Mouse (Mus musculus): ENCODE data around the gene Pigg. TPM values are rescaled to one million over a fixed set of nuclear protein-coding genes. Genes with fewer than 3 reads are reported as not detected.

Gene Pigg
- polyA plus RNA-seq, 1 experiment = 5.0 TPM

- no peak overlapping the region for H3K4me3 ChIP-seq (ENCODE audit: control insufficient read depth, insufficient read depth, low read length)
- no peaks in the 10 kb centered on the region for H3K36me3 ChIP-seq (ENCODE audit: control insufficient read depth, insufficient read depth, low read length)
- H3K27ac ChIP-seq (ENCODE audit: control insufficient read depth, insufficient read depth, low read length) = no peak overlapping the region
- H3K4me1 ChIP-seq (replicated peaks; ENCODE audit: control insufficient read depth, insufficient read depth, low read length) = no peaks in the 10 kb centered on the region
- DNase-seq = no peak
- TF ChIP-seq CTCF (IDR thresholded peaks at IDR 0.05; ENCODE audit: borderline replicate concordance, control insufficient read depth, extremely low read depth, insufficient read depth, low read length, poor library complexity) (no peak), POLR2A (IDR thresholded peaks at IDR 0.05; ENCODE audit: control insufficient read depth, extremely low read depth, insufficient read depth, low read length, poor library complexity) (no peak)
- WGBS = 91% methylated on average over 2 of the region's 2 CpGs
- no peaks in the 10 kb centered on the region for H3K27me3 ChIP-seq (ENCODE audit: control insufficient read depth, insufficient read depth, low read length)
Observed at GRCm38 (mm10) chr5:108354056-108354455, 41.6 kb downstream of the Pigg start.

DNA sequence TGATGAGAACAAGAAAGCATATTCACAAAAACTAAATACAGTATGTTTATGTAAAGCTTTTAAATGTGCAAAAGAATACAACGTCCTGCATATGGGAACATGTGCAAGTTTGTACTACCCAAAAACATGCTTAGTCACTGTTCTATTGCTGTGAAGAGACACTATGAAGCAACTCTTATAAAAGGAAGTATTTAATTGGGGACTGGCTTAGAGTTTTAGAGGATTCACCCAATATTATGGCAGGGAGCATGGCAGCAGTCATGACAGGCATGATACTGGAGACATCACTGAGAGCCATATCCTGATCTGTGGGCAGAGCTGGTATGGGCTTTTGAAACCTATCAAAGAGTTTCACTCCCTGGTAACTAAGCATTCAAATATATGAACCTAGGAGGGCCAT lies 45.5 kb downstream of the Pigg start:
- 51% methylated on average over 1 of the region's 1 CpGs for WGBS
- Histone ChIP-seq H3K27me3 (ENCODE audit: control insufficient read depth, insufficient read depth, low read length) (no peaks in the 10 kb centered on the region), H3K27ac (ENCODE audit: control insufficient read depth, insufficient read depth, low read length) (no peak overlapping the region), H3K4me3 (ENCODE audit: control insufficient read depth, insufficient read depth, low read length) (no peak overlapping the region), H3K36me3 (ENCODE audit: control insufficient read depth, insufficient read depth, low read length) (no peaks in the 10 kb centered on the region), H3K4me1 (replicated peaks; ENCODE audit: control insufficient read depth, insufficient read depth, low read length) (no peaks in the 10 kb centered on the region)
- no peak for TF ChIP-seq CTCF (IDR thresholded peaks at IDR 0.05; ENCODE audit: borderline replicate concordance, control insufficient read depth, extremely low read depth, insufficient read depth, low read length, poor library complexity)
- no peak for TF ChIP-seq POLR2A (IDR thresholded peaks at IDR 0.05; ENCODE audit: control insufficient read depth, extremely low read depth, insufficient read depth, low read length, poor library complexity)
- DNase-seq = no peak

- no peaks in the 10 kb centered on the region for H3K4me1 ChIP-seq (replicated peaks; ENCODE audit: control insufficient read depth, insufficient read depth, low read length)
- H3K36me3 ChIP-seq (ENCODE audit: control insufficient read depth, insufficient read depth, low read length) = no peaks in the 10 kb centered on the region
- H3K27ac ChIP-seq (ENCODE audit: control insufficient read depth, insufficient read depth, low read length) = no peak overlapping the region
- WGBS = 93% methylated on average over 9 of the region's 9 CpGs
- H3K27me3 ChIP-seq (ENCODE audit: control insufficient read depth, insufficient read depth, low read length) = no peaks in the 10 kb centered on the region
- DNase-seq = no peak
- no peak for TF ChIP-seq CTCF (IDR thresholded peaks at IDR 0.05; ENCODE audit: borderline replicate concordance, control insufficient read depth, extremely low read depth, insufficient read depth, low read length, poor library complexity)
- no peak for TF ChIP-seq POLR2A (IDR thresholded peaks at IDR 0.05; ENCODE audit: control insufficient read depth, extremely low read depth, insufficient read depth, low read length, poor library complexity)
- H3K4me3 ChIP-seq (ENCODE audit: control insufficient read depth, insufficient read depth, low read length) = no peak overlapping the region
Observed at GRCm38 (mm10) chr5:108359491-108359890, 47.1 kb downstream of the Pigg start.

GRCm38 (mm10) chr5:108360211-108360610 lies 47.8 kb downstream of the Pigg start:
- no peak overlapping the region for H3K4me3 ChIP-seq (ENCODE audit: control insufficient read depth, insufficient read depth, low read length)
- no peaks in the 10 kb centered on the region for H3K4me1 ChIP-seq (replicated peaks; ENCODE audit: control insufficient read depth, insufficient read depth, low read length)
- TF ChIP-seq CTCF (IDR thresholded peaks at IDR 0.05; ENCODE audit: borderline replicate concordance, control insufficient read depth, extremely low read depth, insufficient read depth, low read length, poor library complexity) (no peak), POLR2A (IDR thresholded peaks at IDR 0.05; ENCODE audit: control insufficient read depth, extremely low read depth, insufficient read depth, low read length, poor library complexity) (no peak)
- DNase-seq = no peak
- H3K27me3 ChIP-seq (ENCODE audit: control insufficient read depth, insufficient read depth, low read length) = no peaks in the 10 kb centered on the region
- H3K36me3 ChIP-seq (ENCODE audit: control insufficient read depth, insufficient read depth, low read length) = no peaks in the 10 kb centered on the region
- WGBS = 20% methylated on average over 4 of the region's 4 CpGs
- no peak overlapping the region for H3K27ac ChIP-seq (ENCODE audit: control insufficient read depth, insufficient read depth, low read length)

DNA sequence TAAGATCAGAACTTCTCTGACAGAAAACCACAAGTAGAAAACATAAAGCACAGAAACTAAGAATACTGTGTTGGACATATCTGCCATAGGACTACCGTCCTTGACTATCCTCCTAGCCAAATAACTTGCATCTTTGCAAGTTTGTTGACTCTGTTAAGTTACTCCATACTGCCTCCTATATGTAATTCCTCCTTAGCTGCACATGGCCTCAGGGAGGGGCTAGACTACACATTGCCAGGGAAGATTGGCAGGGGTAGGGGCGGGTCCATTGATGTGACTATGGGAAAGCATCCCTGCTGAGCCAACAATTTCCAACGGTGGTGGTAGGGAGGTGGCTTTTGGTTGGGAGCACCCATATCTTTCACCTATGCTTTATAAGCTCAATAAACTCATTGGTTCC lies 49.9 kb downstream of the Pigg start:
- TF ChIP-seq POLR2A (IDR thresholded peaks at IDR 0.05; ENCODE audit: control insufficient read depth, extremely low read depth, insufficient read depth, low read length, poor library complexity) = no peak
- no peak for TF ChIP-seq CTCF (IDR thresholded peaks at IDR 0.05; ENCODE audit: borderline replicate concordance, control insufficient read depth, extremely low read depth, insufficient read depth, low read length, poor library complexity)
- no peak overlapping the region for H3K27ac ChIP-seq (ENCODE audit: control insufficient read depth, insufficient read depth, low read length)
- peaks cover 7% of the 10 kb centered on the region; the same call in 1 of the 2 replicates for H3K27me3 ChIP-seq (ENCODE audit: control insufficient read depth, insufficient read depth, low read length)
- DNase-seq = no peak
- no peak overlapping the region for H3K4me3 ChIP-seq (ENCODE audit: control insufficient read depth, insufficient read depth, low read length)
- no peaks in the 10 kb centered on the region for H3K36me3 ChIP-seq (ENCODE audit: control insufficient read depth, insufficient read depth, low read length)
- WGBS = 59% methylated on average over 3 of the region's 3 CpGs
- H3K4me1 ChIP-seq (replicated peaks; ENCODE audit: control insufficient read depth, insufficient read depth, low read length) = 0 out of 2 replicates have a peak, but pooled peaks cover 4% of the 10 kb centered on the region

DNA sequence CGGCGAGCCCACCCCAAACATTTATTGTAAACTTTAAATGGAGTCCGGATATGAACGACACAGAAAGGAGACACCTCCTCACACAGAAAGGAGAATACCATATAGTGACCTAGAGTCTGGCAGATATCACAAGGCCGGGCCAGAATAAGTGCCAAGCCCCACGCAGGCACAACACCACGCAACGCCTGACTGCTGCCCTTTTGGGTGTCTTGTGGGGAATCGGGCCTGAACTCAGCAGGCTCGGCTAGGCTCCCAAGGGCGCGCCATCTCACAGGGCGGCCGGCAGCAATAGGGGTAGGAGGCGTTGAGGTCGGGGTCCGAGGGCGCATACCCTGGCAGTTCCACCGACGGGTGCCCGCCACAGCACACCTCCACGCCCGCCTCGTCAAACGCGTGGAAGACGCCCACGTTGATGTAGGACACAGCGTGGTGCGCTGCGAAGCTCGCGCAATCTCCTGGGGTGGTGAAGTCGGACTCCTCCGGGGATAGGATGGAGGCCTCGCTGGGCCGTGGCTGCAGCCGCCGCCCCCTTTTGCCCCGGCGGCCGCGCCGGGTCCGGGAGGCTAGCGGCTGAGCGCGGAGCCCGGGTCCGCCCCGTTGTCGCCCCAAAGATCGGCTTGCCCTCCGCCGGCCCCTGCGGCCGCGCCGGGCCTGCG lies 54.0 kb downstream of the Pigg start:
- no peak for DNase-seq
- H3K27ac ChIP-seq (ENCODE audit: control insufficient read depth, insufficient read depth, low read length) = no peak overlapping the region
- H3K4me3 ChIP-seq (ENCODE audit: control insufficient read depth, insufficient read depth, low read length) = no peak overlapping the region
- peaks cover 25% of the 10 kb centered on the region for H3K27me3 ChIP-seq (ENCODE audit: control insufficient read depth, insufficient read depth, low read length)
- 0 out of 2 replicates have a peak, but pooled peaks cover 6% of the 10 kb centered on the region for H3K4me1 ChIP-seq (replicated peaks; ENCODE audit: control insufficient read depth, insufficient read depth, low read length)
- no peaks in the 10 kb centered on the region for H3K36me3 ChIP-seq (ENCODE audit: control insufficient read depth, insufficient read depth, low read length)
- 10% methylated on average over 60 of the region's 60 CpGs for WGBS
- no peak for TF ChIP-seq CTCF (IDR thresholded peaks at IDR 0.05; ENCODE audit: borderline replicate concordance, control insufficient read depth, extremely low read depth, insufficient read depth, low read length, poor library complexity)
- TF ChIP-seq POLR2A (IDR thresholded peaks at IDR 0.05; ENCODE audit: control insufficient read depth, extremely low read depth, insufficient read depth, low read length, poor library complexity) = no peak

All from thymus, adult 2 months (tissue).